ENCODE assay signal across 8 mouse cellular contexts in the genomic region with DNA sequence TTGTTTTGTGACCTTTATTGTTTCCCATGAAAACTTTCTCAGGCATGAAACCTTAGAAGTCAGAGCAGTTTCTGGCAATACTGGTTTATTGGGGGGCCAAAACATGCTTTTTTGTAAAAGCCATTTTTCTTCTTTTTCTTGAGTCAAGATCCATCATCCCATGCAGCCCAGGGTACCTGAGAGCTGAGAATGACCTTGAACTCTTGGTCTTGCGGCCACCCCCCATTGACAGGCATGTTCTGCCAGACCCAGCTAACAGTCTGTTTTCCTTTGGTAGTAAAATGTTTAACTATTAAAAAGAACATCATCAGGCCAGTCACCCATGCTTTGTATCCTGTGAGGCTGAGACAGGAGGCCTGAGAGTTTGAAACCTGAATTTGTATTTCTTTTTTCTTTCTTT. TPM values are rescaled to one million over a fixed set of nuclear protein-coding genes. Genes with fewer than 3 reads are reported as not detected.
DNase-seq lines count a peak whose midpoint lies in the region; ATAC-seq and TF ChIP-seq lines count a peak whose summit lies in the region.

No protein-coding gene starts in this region.

- no peak overlapping the region for H3K9ac ChIP-seq in heart, adult 2 months (ENCODE audit: low read depth, low read length)
- H3K9ac ChIP-seq in CH12.LX (ENCODE audit: insufficient read depth, low read depth), result no peak overlapping the region
- no peak overlapping the region for H3K9ac ChIP-seq in forebrain, embryonic 15.5 days (replicated peaks)
- H3K9ac ChIP-seq in liver, embryonic 14.5 days (replicated peaks), result peak overlapping the region; percentile 59

- H3K27ac ChIP-seq in heart, adult 2 months, result peak overlapping the region; percentile 97
- H3K27ac ChIP-seq in CH12.LX (ENCODE audit: insufficient read depth, low read depth), result no peak overlapping the region
- no peak overlapping the region for H3K27ac ChIP-seq in forebrain, embryonic 15.5 days (replicated peaks)
- peak overlapping the region; percentile 100 for H3K27ac ChIP-seq in liver, embryonic 14.5 days

- H3K9me3 ChIP-seq in CH12.LX (replicated peaks; ENCODE audit: low read length), result no peaks in the 10 kb centered on the region
- no peaks in the 10 kb centered on the region for H3K9me3 ChIP-seq in forebrain, embryonic 15.5 days
- no peaks in the 10 kb centered on the region for H3K9me3 ChIP-seq in liver, embryonic 14.5 days (ENCODE audit: control insufficient read depth, low read length)

- in situ Hi-C loops in CH12.LX (cut with MboI; ENCODE audit: low pct_ligation_motif_present, low pct_unique_long_range_greater_than_20kb, low sequenced_read_pairs), result no loop called here

- peaks cover 3% of the 10 kb centered on the region for H3K36me3 ChIP-seq in heart, adult 2 months (ENCODE audit: control insufficient read depth, insufficient read depth, low read length)
- H3K36me3 ChIP-seq in CH12.LX (replicated peaks in 1 of 2; ENCODE audit: control insufficient read depth in 1 of 2, insufficient read depth in 1 of 2, low read length in 1 of 2), result no peaks in the 10 kb centered on the region
- H3K36me3 ChIP-seq in forebrain, embryonic 15.5 days, result no peaks in the 10 kb centered on the region
- no peaks in the 10 kb centered on the region for H3K36me3 ChIP-seq in liver, embryonic 14.5 days (replicated peaks; ENCODE audit: control insufficient read depth, insufficient read depth, low read depth)

- TF ChIP-seq CTCF in heart, adult 2 months (IDR thresholded peaks at IDR 0.05), result no peak
- no peak for TF ChIP-seq CTCF in CH12.LX (conservative IDR thresholded peaks at IDR 0.05 in 1 of 2, IDR thresholded peaks at IDR 0.05 in 1 of 2; ENCODE audit: low read depth in 2 of 2, low read length in 2 of 2)
- TF ChIP-seq CTCF in liver, embryonic 14.5 days (IDR thresholded peaks at IDR 0.05; ENCODE audit: low read depth), result no peak

- TF ChIP-seq RAD21 in CH12.LX (IDR thresholded peaks at IDR 0.05; ENCODE audit: low read depth, low read length), result no peak

- no peaks in the 10 kb centered on the region for H3K79me2 ChIP-seq in heart, adult 2 months (replicated peaks; ENCODE audit: control insufficient read depth, insufficient read depth, low read length)
- H3K79me2 ChIP-seq in CH12.LX (replicated peaks; ENCODE audit: control insufficient read depth, extremely low read depth, insufficient read depth, poor library complexity, severe bottlenecking), result no peaks in the 10 kb centered on the region

- no peak for TF ChIP-seq EP300 in heart, adult 2 months (IDR thresholded peaks at IDR 0.05; ENCODE audit: insufficient read depth, low read depth, low read length)
- TF ChIP-seq EP300 in CH12.LX (IDR thresholded peaks at IDR 0.05; ENCODE audit: low read length), result no peak
- no peak for TF ChIP-seq EP300 in liver, embryonic 14.5 days (IDR thresholded peaks at IDR 0.05; ENCODE audit: low read depth)

- no peak for TF ChIP-seq POLR2A in heart, adult 2 months (IDR thresholded peaks at IDR 0.05; ENCODE audit: insufficient read depth, low read depth, low read length)
- no peak for TF ChIP-seq POLR2A in CH12.LX (IDR thresholded peaks at IDR 0.05; ENCODE audit: low read depth, low read length)

- intact Hi-C loops in heart, adult 2 months (cut with DNase I), result no loop called here
- intact Hi-C loops in heart, postnatal 36 days (cut with DNase I), result loop anchor here (5.0 kb wide), 1 partner anchor 757 kb away; no protein-coding TSS in a partner anchor

- DNase-seq in heart, adult 2 months, result peak in 1 of 2 experiments; percentile 32
- no peak for DNase-seq in heart, postnatal 36 days
- DNase-seq in CH12.LX (ENCODE audit: extremely low read depth), result no peak
- no peak for DNase-seq in liver, embryonic 14.5 days (ENCODE audit: low read depth in 3 of 3, low spot score in 3 of 3)
- DNase-seq in adrenal gland, postnatal 4 days (ENCODE audit: low spot score in 2 of 2), result no peak
- no peak for DNase-seq in layer of hippocampus, adult 9-11 months
- no peak for DNase-seq in T-cell, adult 2 months (ENCODE audit: low spot score)

- peaks cover 3% of the 10 kb centered on the region; the same call in 1 of the 2 replicates for H3K4me1 ChIP-seq in heart, adult 2 months (ENCODE audit: control insufficient read depth, insufficient read depth, low read length)
- peaks cover 5 to 13% of the 10 kb centered on the region in 2 experiments; a peak in 2 of 4 replicates for H3K4me1 ChIP-seq in CH12.LX (ENCODE audit: control insufficient read depth in 1 of 2, insufficient read depth in 2 of 2)
- peaks cover 9% of the 10 kb centered on the region for H3K4me1 ChIP-seq in forebrain, embryonic 15.5 days
- H3K4me1 ChIP-seq in liver, embryonic 14.5 days (replicated peaks; ENCODE audit: control insufficient read depth in 2 of 2, insufficient read depth in 2 of 2, low read length in 1 of 2), result peaks cover 57 to 65% of the 10 kb centered on the region in 2 experiments

- peak; percentile 19; the same call in 1 of the 2 replicates for ATAC-seq in forebrain, embryonic 15.5 days (replicated peaks)
- ATAC-seq in liver, embryonic 14.5 days (ENCODE audit: insufficient read depth), result peak; percentile 14

- H3K4me3 ChIP-seq in heart, adult 2 months, result no peak overlapping the region
- H3K4me3 ChIP-seq in CH12.LX (replicated peaks in 1 of 3; ENCODE audit: low read depth in 2 of 3, low read length in 2 of 3, poor library complexity in 1 of 3), result peak overlapping the region in 1 of 3 experiments; percentile 73
- peak overlapping the region; percentile 47 for H3K4me3 ChIP-seq in forebrain, embryonic 15.5 days
- peak overlapping the region in 1 of 2 experiments; percentile 81; a peak in 2 of 4 replicates for H3K4me3 ChIP-seq in liver, embryonic 14.5 days (ENCODE audit: insufficient read depth in 1 of 2, low read depth in 2 of 2, low read length in 2 of 2)

- H3K27me3 ChIP-seq in heart, adult 2 months (ENCODE audit: control insufficient read depth, insufficient read depth, low read length), result no peaks in the 10 kb centered on the region
- H3K27me3 ChIP-seq in CH12.LX (replicated peaks), result no peaks in the 10 kb centered on the region
- no peaks in the 10 kb centered on the region for H3K27me3 ChIP-seq in forebrain, embryonic 15.5 days
- H3K27me3 ChIP-seq in liver, embryonic 14.5 days (ENCODE audit: control insufficient read depth, insufficient read depth, low read length), result no peaks in the 10 kb centered on the region

- H3K4me2 ChIP-seq in CH12.LX (ENCODE audit: insufficient read depth, low read depth, poor library complexity, severe bottlenecking), result peak overlapping the region; percentile 35; the same call in 1 of the 2 replicates
- peak overlapping the region; percentile 62 for H3K4me2 ChIP-seq in forebrain, embryonic 15.5 days (replicated peaks)
- H3K4me2 ChIP-seq in liver, embryonic 14.5 days (ENCODE audit: low read depth), result peak overlapping the region; percentile 96

- 27% methylated on average over 1 of the region's 1 CpGs for WGBS in heart, adult 2 months
- WGBS in forebrain, embryonic 15.5 days, result 20% methylated on average over 1 of the region's 1 CpGs
- 21% methylated on average over 1 of the region's 1 CpGs for WGBS in liver, embryonic 14.5 days (ENCODE audit: insufficient replicate concordance)

- dilution Hi-C loops in CH12.LX (cut with MboI; ENCODE audit: extremely low pct_ligation_motif_present, extremely low pct_unique_long_range_greater_than_20kb, low sequenced_read_pairs), result no loop called here

TF ChIP-seq in CH12.LX, 34 proteins besides CTCF, POLR2A, EP300 and RAD21:
- TF ChIP-seq MAFK (IDR thresholded peaks at IDR 0.05; ENCODE audit: insufficient replicate concordance, low read length) (0 out of 2 replicates have a peak, but pooled peaks have one; percentile 1), JUN (IDR thresholded peaks at IDR 0.05; ENCODE audit: insufficient read depth, low read depth, low read length) (no peak)

RNA-seq across cellular contexts. Expression of gene Hectd1, which starts 15.9 kb away (rescaled TPM):
- 10 to 100 TPM; 74.9 to 85.1 TPM for total RNA-seq in heart, adult 2 months (2021)
- 17.3 and 36.7 TPM in 2 replicates for polyA plus RNA-seq in heart, adult 2 months (2012; rRNA removed)
- total RNA-seq in heart, postnatal 36 days (2021), result 10 to 100 TPM; 83.2 to 88.7 TPM
- total RNA-seq in CH12.LX (2012; rRNA removed), result 41.4 and 43.6 TPM in 2 replicates
- 36.2 and 40.7 TPM in 2 replicates for total RNA-seq in CH12.LX (2014; rRNA removed)
- 35.6 and 42.3 TPM in 2 replicates for polyA plus RNA-seq in CH12.LX (2012; ENCODE audit: insufficient read length, low read depth)
- polyA plus RNA-seq in forebrain, embryonic 15.5 days (2015; fragmentation: Nextera tagmentation; extraction: Ambion mirVana), result 38.8 and 42.7 TPM in 2 replicates
- 17.9 and 22.3 TPM in 2 replicates for polyA plus RNA-seq in liver, embryonic 14.5 days (2012; rRNA removed)
- 22.1 and 25.2 TPM in 2 replicates for polyA plus RNA-seq in liver, embryonic 14.5 days (2014; fragmentation: Nextera tagmentation; extraction: Ambion mirVana)
- 100 to 1,000 TPM in 1 of 2 experiments, 10 to 100 TPM in 1; 93.9 to 102 TPM for total RNA-seq in adrenal gland, postnatal 4 days (2021)

Comparison
In these comparisons a context has a peak if more than half of its experiments do, and no peak if none do; other contexts are left out.
1. H3K27ac ChIP-seq: peak in heart, adult 2 months (single experiment) and liver, embryonic 14.5 days (single experiment); none in CH12.LX (single experiment) and forebrain, embryonic 15.5 days (single experiment).
2. H3K4me2 ChIP-seq: peak in every context shown above with its lines; median percentile 96 in liver, embryonic 14.5 days; 62 in forebrain, embryonic 15.5 days; 35 in CH12.LX.